Mouse (Mus musculus): ENCODE results near the gene Atn1. TPM values are rescaled to one million over a fixed set of nuclear protein-coding genes. Genes with fewer than 3 reads are reported as not detected.

Atn1 gene
- total and polyA plus RNA-seq, 3 experiments, result 1.9 to 58.8 (median 58.7) TPM

GRCm38 (mm10) chr6:124786756-124787420 is 30.6 kb upstream of the Atn1 start:
- Histone ChIP-seq H3K27me3 (ENCODE audit: insufficient read depth, low read length) (peaks cover 7% of the 10 kb centered on the region), H3K4me1 (ENCODE audit: insufficient read depth, low read depth, low read length) (peaks cover 5% of the 10 kb centered on the region; the same call in 1 of the 2 replicates), H3K9me3 (replicated peaks) (no peaks in the 10 kb centered on the region), H3K4me3 (ENCODE audit: low read depth, low read length) (no peak overlapping the region), H3K36me3 (replicated peaks) (peaks cover 5% of the 10 kb centered on the region)
- TF ChIP-seq GATA1 (IDR thresholded peaks at IDR 0.05; ENCODE audit: borderline replicate concordance, low read length) (no peak), GATA2 (IDR thresholded peaks at IDR 0.05; ENCODE audit: borderline replicate concordance, low read depth, low read length) (no peak), TAL1 (conservative IDR thresholded peaks at IDR 0.05; ENCODE audit: low read depth, low read length) (no peak), CTCF (IDR thresholded peaks at IDR 0.05; ENCODE audit: low read depth, low read length) (no peak), POLR2AphosphoS5 (IDR thresholded peaks at IDR 0.05; ENCODE audit: insufficient replicate concordance, low read depth, low read length) (no peak)
- ATAC-seq (ENCODE audit: extremely low read depth, insufficient number of reproducible peaks, low FRiP score, poor library complexity, severe bottlenecking), result no peak
- DNase-seq (ENCODE audit: low spot score), result no peak

DNA sequence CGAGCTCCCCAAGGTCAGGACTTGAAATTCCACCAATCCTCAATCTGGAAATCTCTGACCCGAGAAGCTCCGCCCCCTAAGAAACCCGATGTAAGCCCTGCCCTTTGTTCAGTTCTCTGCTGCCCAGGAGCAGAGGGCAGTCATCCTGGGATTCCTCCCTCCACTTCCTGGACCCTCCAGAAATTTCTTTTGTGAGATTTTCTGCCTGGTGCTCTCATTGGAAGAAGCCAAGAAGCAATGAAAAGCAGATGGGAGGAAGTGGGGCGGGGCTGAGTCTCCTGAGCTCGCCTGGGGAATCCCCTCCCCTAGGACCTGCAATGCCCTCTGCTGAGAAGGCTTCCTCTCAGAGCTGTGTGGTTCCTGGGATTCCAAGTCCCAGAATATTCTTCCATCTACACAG is 26.1 kb upstream of the Atn1 start:
- no peaks in the 10 kb centered on the region for H3K9me3 ChIP-seq (replicated peaks)
- DNase-seq (ENCODE audit: low spot score) (no peak), ATAC-seq (ENCODE audit: extremely low read depth, insufficient number of reproducible peaks, low FRiP score, poor library complexity, severe bottlenecking) (no peak)
- no peak for TF ChIP-seq CTCF (IDR thresholded peaks at IDR 0.05; ENCODE audit: low read depth, low read length)
- no peak for TF ChIP-seq GATA1 (IDR thresholded peaks at IDR 0.05; ENCODE audit: borderline replicate concordance, low read length)
- TF ChIP-seq GATA2 (IDR thresholded peaks at IDR 0.05; ENCODE audit: borderline replicate concordance, low read depth, low read length), result no peak
- no peak for TF ChIP-seq POLR2AphosphoS5 (IDR thresholded peaks at IDR 0.05; ENCODE audit: insufficient replicate concordance, low read depth, low read length)
- TF ChIP-seq TAL1 (conservative IDR thresholded peaks at IDR 0.05; ENCODE audit: low read depth, low read length), result no peak
- peaks cover 45% of the 10 kb centered on the region for H3K27me3 ChIP-seq (ENCODE audit: insufficient read depth, low read length)
- H3K36me3 ChIP-seq (replicated peaks), result no peaks in the 10 kb centered on the region
- no peak overlapping the region; the same call in 1 of the 2 replicates for H3K4me3 ChIP-seq (ENCODE audit: low read depth, low read length)
- peaks cover 5% of the 10 kb centered on the region for H3K4me1 ChIP-seq (ENCODE audit: insufficient read depth, low read depth, low read length)

DNA sequence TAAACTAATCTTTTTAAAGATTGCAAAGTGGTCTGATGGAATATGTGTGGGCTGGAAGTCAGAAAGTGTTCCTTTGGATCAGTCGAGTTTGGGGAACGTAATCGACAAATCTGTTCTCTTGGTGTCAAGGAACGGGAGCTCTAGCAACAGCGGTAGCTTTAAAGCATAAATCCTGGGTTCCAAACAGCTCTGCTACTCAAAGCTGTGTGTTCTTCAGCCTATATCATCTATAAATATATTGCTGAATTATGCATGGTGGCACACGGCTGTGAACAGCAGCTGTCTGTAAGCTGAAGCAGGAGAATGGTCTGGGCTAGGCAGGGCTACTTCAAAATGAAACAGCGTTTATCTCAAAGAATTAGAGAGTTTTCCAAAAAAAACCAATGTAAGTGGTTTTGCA is 24.6 kb upstream of the Atn1 start:
- TF ChIP-seq GATA1 (IDR thresholded peaks at IDR 0.05; ENCODE audit: borderline replicate concordance, low read length) (no peak), POLR2AphosphoS5 (IDR thresholded peaks at IDR 0.05; ENCODE audit: insufficient replicate concordance, low read depth, low read length) (no peak), GATA2 (IDR thresholded peaks at IDR 0.05; ENCODE audit: borderline replicate concordance, low read depth, low read length) (no peak), TAL1 (conservative IDR thresholded peaks at IDR 0.05; ENCODE audit: low read depth, low read length) (no peak), CTCF (IDR thresholded peaks at IDR 0.05; ENCODE audit: low read depth, low read length) (no peak)
- DNase-seq (ENCODE audit: low spot score), result no peak
- H3K36me3 ChIP-seq (replicated peaks), result no peaks in the 10 kb centered on the region
- no peak overlapping the region for H3K4me3 ChIP-seq (ENCODE audit: low read depth, low read length)
- H3K27me3 ChIP-seq (ENCODE audit: insufficient read depth, low read length), result peaks cover 58% of the 10 kb centered on the region
- ATAC-seq (ENCODE audit: extremely low read depth, insufficient number of reproducible peaks, low FRiP score, poor library complexity, severe bottlenecking), result no peak
- H3K9me3 ChIP-seq (replicated peaks), result no peaks in the 10 kb centered on the region
- H3K4me1 ChIP-seq (ENCODE audit: insufficient read depth, low read depth, low read length), result peaks cover 5% of the 10 kb centered on the region

DNA sequence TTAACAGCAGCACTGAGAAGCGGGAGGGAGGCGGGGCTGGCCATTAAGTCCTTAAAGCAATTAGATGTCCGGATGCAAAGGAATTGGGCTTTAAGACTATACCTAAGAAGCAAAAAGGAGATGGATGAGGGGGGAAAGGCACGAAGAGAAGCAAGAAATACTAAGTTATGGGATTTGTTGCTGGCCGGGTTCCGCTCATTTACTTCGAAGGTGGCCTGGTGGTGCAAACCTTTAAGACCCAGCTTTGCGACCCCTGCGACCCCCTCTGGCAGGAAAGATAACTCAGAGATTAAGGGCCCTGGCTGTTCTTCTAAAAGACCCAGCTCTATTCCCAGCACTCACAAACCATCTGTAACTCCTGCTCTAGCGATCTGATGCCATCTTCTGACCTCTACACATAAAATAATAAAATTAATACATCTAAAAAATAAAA is 23.7 kb upstream of the Atn1 start:
- Histone ChIP-seq H3K9me3 (replicated peaks) (no peaks in the 10 kb centered on the region), H3K4me1 (ENCODE audit: insufficient read depth, low read depth, low read length) (peaks cover 5% of the 10 kb centered on the region), H3K4me3 (ENCODE audit: low read depth, low read length) (no peak overlapping the region), H3K27me3 (ENCODE audit: insufficient read depth, low read length) (peaks cover 62% of the 10 kb centered on the region), H3K36me3 (replicated peaks) (no peaks in the 10 kb centered on the region)
- no peak for DNase-seq (ENCODE audit: low spot score)
- ATAC-seq (ENCODE audit: extremely low read depth, insufficient number of reproducible peaks, low FRiP score, poor library complexity, severe bottlenecking), result no peak
- TF ChIP-seq CTCF (IDR thresholded peaks at IDR 0.05; ENCODE audit: low read depth, low read length) (no peak), POLR2AphosphoS5 (IDR thresholded peaks at IDR 0.05; ENCODE audit: insufficient replicate concordance, low read depth, low read length) (no peak), GATA2 (IDR thresholded peaks at IDR 0.05; ENCODE audit: borderline replicate concordance, low read depth, low read length) (no peak), TAL1 (conservative IDR thresholded peaks at IDR 0.05; ENCODE audit: low read depth, low read length) (no peak), GATA1 (IDR thresholded peaks at IDR 0.05; ENCODE audit: borderline replicate concordance, low read length) (no peak)

- DNase-seq (ENCODE audit: low spot score) (no peak), ATAC-seq (ENCODE audit: extremely low read depth, insufficient number of reproducible peaks, low FRiP score, poor library complexity, severe bottlenecking) (no peak)
- TF ChIP-seq POLR2AphosphoS5 (IDR thresholded peaks at IDR 0.05; ENCODE audit: insufficient replicate concordance, low read depth, low read length) (no peak), GATA2 (IDR thresholded peaks at IDR 0.05; ENCODE audit: borderline replicate concordance, low read depth, low read length) (no peak), CTCF (IDR thresholded peaks at IDR 0.05; ENCODE audit: low read depth, low read length) (no peak), TAL1 (conservative IDR thresholded peaks at IDR 0.05; ENCODE audit: low read depth, low read length) (no peak), GATA1 (IDR thresholded peaks at IDR 0.05; ENCODE audit: borderline replicate concordance, low read length) (no peak)
- Histone ChIP-seq H3K9me3 (replicated peaks) (no peaks in the 10 kb centered on the region), H3K36me3 (replicated peaks) (no peaks in the 10 kb centered on the region), H3K4me1 (ENCODE audit: insufficient read depth, low read depth, low read length) (peaks cover 5% of the 10 kb centered on the region), H3K4me3 (ENCODE audit: low read depth, low read length) (no peak within 1 kb of the TSS), H3K27me3 (ENCODE audit: insufficient read depth, low read length) (peaks cover 64% of the 10 kb centered on the region)
Observed at GRCm38 (mm10) chr6:124779222-124779983, 23.1 kb upstream of the Atn1 start, which contains the start of gene Lrrc23. Lrrc23 (minus strand) TSS chr6:124779727.

DNA sequence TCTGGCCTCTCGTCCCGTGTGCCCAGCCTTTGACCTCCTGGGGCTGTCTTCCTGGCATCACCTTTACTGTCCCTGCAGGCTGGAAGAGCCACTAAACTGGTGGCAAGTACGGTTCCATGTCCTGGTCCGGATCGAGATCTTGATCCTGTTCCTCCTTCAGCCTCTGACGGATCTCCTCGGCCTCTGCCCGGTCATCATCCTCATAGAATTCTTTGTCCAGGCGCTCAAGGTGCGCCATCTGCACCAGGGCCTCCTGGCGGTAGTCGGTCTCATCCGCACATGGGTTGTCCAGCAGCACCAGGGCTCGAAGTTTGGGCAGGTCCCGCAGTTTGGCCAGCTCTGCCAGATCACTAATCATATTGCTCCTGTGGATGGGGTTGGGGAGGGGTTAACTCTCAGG is 14.2 kb upstream of the Atn1 start:
- Histone ChIP-seq H3K4me3 (ENCODE audit: low read depth, low read length) (no peak overlapping the region), H3K9me3 (replicated peaks) (no peaks in the 10 kb centered on the region), H3K4me1 (ENCODE audit: insufficient read depth, low read depth, low read length) (peaks cover 28% of the 10 kb centered on the region), H3K36me3 (replicated peaks) (no peaks in the 10 kb centered on the region), H3K27me3 (ENCODE audit: insufficient read depth, low read length) (peaks cover 68% of the 10 kb centered on the region)
- ATAC-seq (ENCODE audit: extremely low read depth, insufficient number of reproducible peaks, low FRiP score, poor library complexity, severe bottlenecking) (no peak), DNase-seq (ENCODE audit: low spot score) (no peak)
- no peak for TF ChIP-seq CTCF (IDR thresholded peaks at IDR 0.05; ENCODE audit: low read depth, low read length)
- TF ChIP-seq GATA2 (IDR thresholded peaks at IDR 0.05; ENCODE audit: borderline replicate concordance, low read depth, low read length), result no peak
- TF ChIP-seq GATA1 (IDR thresholded peaks at IDR 0.05; ENCODE audit: borderline replicate concordance, low read length), result no peak
- TF ChIP-seq POLR2AphosphoS5 (IDR thresholded peaks at IDR 0.05; ENCODE audit: insufficient replicate concordance, low read depth, low read length), result no peak
- TF ChIP-seq TAL1 (conservative IDR thresholded peaks at IDR 0.05; ENCODE audit: low read depth, low read length), result no peak

Measured in G1E (cell line).